Mouse (Mus musculus) heart, embryonic 12.5 days (tissue): ENCODE data around the gene Gm37240. TPM values are rescaled to one million over a fixed set of nuclear protein-coding genes. Genes with fewer than 3 reads are reported as not detected.
A peak's percentile ranks its signal among the peaks of the same experiment; 100 is the strongest.

Source experiments
- ATAC-seq: fragments of 200-750 bp; cut with Nextera tagmentation; 2 replicates; pipeline ENCODE4 v1.8.0; 2017; ENCODE audit warnings: moderate TSS enrichment, moderate library complexity; ENCODE audit not compliant: insufficient number of reproducible peaks, low FRiP score
- H3K27ac ChIP-seq: fragments of 300-500 bp; sonication (generic); 2 replicates; pipeline ENCODE4 v1.5.1; 2016; ENCODE audit warnings: mild to moderate bottlenecking, moderate library complexity; ENCODE audit not compliant: poor library complexity, severe bottlenecking
- H3K27me3 ChIP-seq: fragments of 300-500 bp; sonication (generic); replicated peaks from 2 replicates; pipeline ENCODE4 v1.6.1; 2016; ENCODE audit warnings: mild to moderate bottlenecking, moderate library complexity
- H3K36me3 ChIP-seq: fragments of 300-500 bp; sonication (generic); 2 replicates; pipeline ENCODE4 v1.6.1; 2016; ENCODE audit warnings: mild to moderate bottlenecking, moderate library complexity
- H3K4me1 ChIP-seq: fragments of 300-500 bp; sonication (generic); replicated peaks from 2 replicates; pipeline ENCODE4 v1.6.1; 2016; ENCODE audit warnings: mild to moderate bottlenecking
- H3K4me2 ChIP-seq: fragments of 300-500 bp; sonication (generic); 2 replicates; pipeline ENCODE4 v1.6.1; 2016; ENCODE audit warnings: mild to moderate bottlenecking, moderate library complexity
- H3K4me3 ChIP-seq: fragments of 300-500 bp; sonication (generic); 2 replicates; pipeline ENCODE4 v1.5.1; 2016; ENCODE audit warnings: mild to moderate bottlenecking
- H3K9ac ChIP-seq: fragments of 300-500 bp; sonication (generic); 2 replicates; pipeline ENCODE4 v1.6.1; 2016; ENCODE audit warnings: mild to moderate bottlenecking, moderate library complexity
- H3K9me3 ChIP-seq: fragments of 300-500 bp; sonication (generic); replicated peaks from 2 replicates; pipeline ENCODE4 v1.6.1; 2016; ENCODE audit warnings: mild to moderate bottlenecking, moderate library complexity
- WGBS: fragments of 180-500 bp; shearing (Covaris S2); methylation state at CpG from one replicate; pipeline ENCODE4 v1.1.7; 2016; 5-methylcytosine and 5-hydroxymethylcytosine counted together
- polyA plus RNA-seq: library from polyadenylated mRNA; unstranded; fragments of >200 nt; fragmentation: Nextera tagmentation; extraction: Ambion mirVana; gene quantifications from 2 replicates; pipeline ENCODE4 v1.2.1, GENCODE M21; 2016

Gene Gm37240
- polyA plus RNA-seq, 1 experiment from 2014 or later = 4.6 TPM

- Histone ChIP-seq H3K36me3 (no peaks in the 10 kb centered on the region), H3K4me1 (peaks cover 12% of the 10 kb centered on the region), H3K9me3 (no peaks in the 10 kb centered on the region), H3K4me3 (no peak overlapping the region), H3K27ac (no peak overlapping the region), H3K9ac (peak overlapping the region; percentile 61; the same call in 1 of the 2 replicates), H3K4me2 (peak overlapping the region; percentile 15), H3K27me3 (no peaks in the 10 kb centered on the region)
- 59% methylated on average over 8 of the region's 8 CpGs for WGBS
- ATAC-seq = no peak
Measured at GRCm38 (mm10) chr3:85679312-85679933, 207.9 kb downstream of the Gm37240 start.

- peaks cover 15% of the 10 kb centered on the region for H3K4me1 ChIP-seq
- H3K36me3 ChIP-seq = no peaks in the 10 kb centered on the region
- H3K27ac ChIP-seq = no peak overlapping the region
- no peaks in the 10 kb centered on the region for H3K9me3 ChIP-seq
- H3K4me2 ChIP-seq = no peak overlapping the region
- no peak for ATAC-seq
- no peaks in the 10 kb centered on the region for H3K27me3 ChIP-seq
- WGBS = 70% methylated on average over 3 of the region's 3 CpGs
- H3K4me3 ChIP-seq = no peak overlapping the region
- H3K9ac ChIP-seq = no peak overlapping the region
Measured at GRCm38 (mm10) chr3:85677952-85678351, 209.4 kb downstream of the Gm37240 start.

- no peak overlapping the region for H3K9ac ChIP-seq
- H3K27ac ChIP-seq = no peak overlapping the region
- no peaks in the 10 kb centered on the region for H3K9me3 ChIP-seq
- no peak overlapping the region for H3K4me2 ChIP-seq
- H3K4me1 ChIP-seq = peaks cover 18% of the 10 kb centered on the region
- ATAC-seq = no peak
- H3K4me3 ChIP-seq = no peak overlapping the region
- H3K36me3 ChIP-seq = no peaks in the 10 kb centered on the region
- no peaks in the 10 kb centered on the region for H3K27me3 ChIP-seq
- WGBS = 71% methylated on average over 8 of the region's 8 CpGs
Measured at GRCm38 (mm10) chr3:85677133-85677532, 210.2 kb downstream of the Gm37240 start.

- Histone ChIP-seq H3K36me3 (no peaks in the 10 kb centered on the region), H3K4me2 (no peak overlapping the region), H3K4me1 (peaks cover 28% of the 10 kb centered on the region), H3K27ac (no peak overlapping the region), H3K27me3 (no peaks in the 10 kb centered on the region), H3K9ac (no peak overlapping the region), H3K4me3 (no peak overlapping the region), H3K9me3 (no peaks in the 10 kb centered on the region)
- 85% methylated on average over 6 of the region's 6 CpGs for WGBS
- ATAC-seq = no peak
Measured at GRCm38 (mm10) chr3:85669844-85670243, 217.5 kb downstream of the Gm37240 start.

GRCm38 (mm10) chr3:85667683-85668082, 219.6 kb downstream of the Gm37240 start:
- WGBS = 86% methylated on average over 6 of the region's 6 CpGs
- H3K9me3 ChIP-seq = no peaks in the 10 kb centered on the region
- ATAC-seq = no peak

GRCm38 (mm10) chr3:85666736-85667135, 220.6 kb downstream of the Gm37240 start:
- Histone ChIP-seq H3K27me3 (no peaks in the 10 kb centered on the region), H3K4me3 (no peak overlapping the region), H3K4me1 (peaks cover 43% of the 10 kb centered on the region), H3K9me3 (no peaks in the 10 kb centered on the region), H3K4me2 (peak overlapping the region; percentile 46), H3K27ac (no peak overlapping the region), H3K36me3 (no peaks in the 10 kb centered on the region), H3K9ac (no peak overlapping the region)
- WGBS = 47% methylated on average over 12 of the region's 12 CpGs
- ATAC-seq = no peak

More at GRCm38 (mm10) chr3:85667683-85668082, 219.6 kb downstream of the Gm37240 start:
- Histone ChIP-seq H3K9ac (no peak overlapping the region), H3K4me3 (no peak overlapping the region), H3K27ac (no peak overlapping the region), H3K27me3 (no peaks in the 10 kb centered on the region), H3K4me2 (no peak overlapping the region), H3K36me3 (no peaks in the 10 kb centered on the region), H3K4me1 (peaks cover 38% of the 10 kb centered on the region)

GRCm38 (mm10) chr3:85666166-85666565, 221.2 kb downstream of the Gm37240 start:
- 53% methylated on average over 3 of the region's 3 CpGs for WGBS
- no peak overlapping the region for H3K27ac ChIP-seq
- ATAC-seq = no peak

GRCm38 (mm10) chr3:85664591-85665171, 222.6 kb downstream of the Gm37240 start:
- WGBS = 74% methylated on average over 10 of the region's 10 CpGs

More at GRCm38 (mm10) chr3:85666166-85666565, 221.2 kb downstream of the Gm37240 start:
- Histone ChIP-seq H3K36me3 (no peaks in the 10 kb centered on the region), H3K27me3 (no peaks in the 10 kb centered on the region), H3K4me3 (no peak overlapping the region), H3K9me3 (no peaks in the 10 kb centered on the region), H3K4me1 (peaks cover 39% of the 10 kb centered on the region), H3K9ac (no peak overlapping the region), H3K4me2 (no peak overlapping the region)

GRCm38 (mm10) chr3:85663826-85664225, 223.5 kb downstream of the Gm37240 start:
- H3K4me2 ChIP-seq = no peak overlapping the region
- 84% methylated on average over 5 of the region's 5 CpGs for WGBS
- no peaks in the 10 kb centered on the region for H3K36me3 ChIP-seq
- peaks cover 45% of the 10 kb centered on the region for H3K4me1 ChIP-seq
- H3K27me3 ChIP-seq = no peaks in the 10 kb centered on the region
- H3K27ac ChIP-seq = no peak overlapping the region
- no peaks in the 10 kb centered on the region for H3K9me3 ChIP-seq
- no peak overlapping the region for H3K4me3 ChIP-seq
- no peak overlapping the region; the same call in 1 of the 2 replicates for H3K9ac ChIP-seq
- no peak for ATAC-seq

More at GRCm38 (mm10) chr3:85664591-85665171, 222.6 kb downstream of the Gm37240 start:
- Histone ChIP-seq H3K4me2 (no peak overlapping the region), H3K36me3 (no peaks in the 10 kb centered on the region), H3K27me3 (no peaks in the 10 kb centered on the region), H3K4me3 (no peak overlapping the region), H3K4me1 (peaks cover 38% of the 10 kb centered on the region), H3K9me3 (no peaks in the 10 kb centered on the region), H3K27ac (no peak overlapping the region), H3K9ac (no peak overlapping the region)
- no peak for ATAC-seq

- H3K27me3 ChIP-seq = no peaks in the 10 kb centered on the region
- H3K4me1 ChIP-seq = peaks cover 43% of the 10 kb centered on the region
- WGBS = 62% methylated on average over 10 of the region's 10 CpGs
- no peak overlapping the region for H3K4me3 ChIP-seq
- H3K4me2 ChIP-seq = no peak overlapping the region
- H3K27ac ChIP-seq = no peak overlapping the region
- no peak for ATAC-seq
- no peaks in the 10 kb centered on the region for H3K36me3 ChIP-seq
- 0 out of 2 replicates have a peak overlapping the region, but pooled peaks have one; percentile 29 for H3K9ac ChIP-seq
- H3K9me3 ChIP-seq = no peaks in the 10 kb centered on the region
Measured at GRCm38 (mm10) chr3:85661926-85662813, 225.1 kb downstream of the Gm37240 start.

GRCm38 (mm10) chr3:85659681-85660080, 227.6 kb downstream of the Gm37240 start:
- no peak overlapping the region for H3K27ac ChIP-seq
- H3K9me3 ChIP-seq = no peaks in the 10 kb centered on the region
- WGBS = 80% methylated on average over 7 of the region's 7 CpGs
- no peaks in the 10 kb centered on the region for H3K27me3 ChIP-seq
- no peaks in the 10 kb centered on the region for H3K36me3 ChIP-seq
- peaks cover 31% of the 10 kb centered on the region for H3K4me1 ChIP-seq
- ATAC-seq = no peak
- no peak overlapping the region for H3K4me2 ChIP-seq
- H3K9ac ChIP-seq = no peak overlapping the region
- no peak overlapping the region for H3K4me3 ChIP-seq
